Mouse (Mus musculus) heart, adult 18-20 months (tissue): ENCODE results near the gene Ugt1a6b. TPM values are rescaled to one million over a fixed set of nuclear protein-coding genes. Genes with fewer than 3 reads are reported as not detected.
"Not testable (repeated sequence)": the region's sequence is repeated elsewhere in the genome, so short reads cannot be mapped to it uniquely, and the experiment has no call there.

ENCODE experiments used
- DNase-seq, 2 experiments: peaks; one replicate each; pipeline ENCODE4 v3.0.0; 2021 to 2022; ENCODE audit warnings: mixed read lengths in 1 of 2
- long read RNA-seq, 2 experiments: library from polyadenylated mRNA; stranded (forward); transcript quantifications; one replicate each; pipeline ENCODE4 v2.0.0; 2021
- total RNA-seq, 2 experiments: library from RNA; stranded (reverse); gene quantifications; 2 replicates each; pipeline ENCODE4 v1.2.3; 2021

Ugt1a6b gene
- 1 to 10 TPM in 1 of 2 experiments, under 1 TPM in 1; 0.72 to 1.3 TPM for total RNA-seq
- long read RNA-seq, experiment 1, result 0 reads
- long read RNA-seq, experiment 2, result 0 reads

DNA sequence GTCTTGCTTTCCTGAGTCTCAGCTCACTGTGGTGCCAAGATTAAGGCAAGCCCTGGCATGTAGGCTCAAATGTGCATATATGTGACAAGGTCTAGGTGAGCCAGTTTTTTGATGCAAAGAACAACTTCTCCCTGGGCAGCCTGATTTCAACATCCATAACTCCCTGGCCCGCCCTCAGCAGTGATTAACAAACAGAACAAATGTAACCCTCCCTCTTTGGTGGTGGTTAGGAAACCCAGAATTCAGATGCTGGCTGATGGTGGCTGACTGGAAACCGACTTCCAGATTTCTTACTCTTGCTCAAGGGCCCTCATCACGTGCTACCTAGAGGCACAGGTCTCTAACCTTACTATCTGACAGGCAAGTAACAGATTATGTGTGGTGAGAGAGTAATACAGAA lies at the start of gene Ugt1a6b:
Ugt1a6b (plus strand) TSS at position 234 of the 400 bp plus-strand sequence.
- peak in 1 of 2 experiments; percentile 27 for DNase-seq

DNA sequence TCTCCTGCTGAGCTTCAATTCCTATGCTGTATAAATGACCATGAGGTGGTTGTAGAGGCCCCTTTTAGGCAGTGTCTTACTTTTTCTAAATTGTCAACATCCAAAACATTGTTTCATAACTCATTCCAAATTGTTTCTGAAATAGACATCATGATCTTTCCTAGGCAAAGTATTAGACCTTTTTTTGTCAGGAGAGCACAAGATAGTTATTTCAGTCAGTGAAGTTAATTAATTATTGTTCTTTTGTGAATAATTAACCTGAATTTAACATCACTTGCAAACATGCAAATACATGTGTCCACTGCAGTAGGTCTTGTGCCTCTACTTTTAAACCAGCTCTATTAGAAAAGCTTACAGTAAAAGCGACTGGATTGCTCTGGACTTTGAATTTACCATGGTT lies 48.0 kb upstream of the Ugt1a6b start, which contains the start of gene Ugt1a10:
Ugt1a10 (plus strand) TSS at position 301 of the 400 bp plus-strand sequence.
- DNase-seq, result no peak

- not testable (repeated sequence) for DNase-seq
Observed at GRCm38 (mm10) chr1:88066472-88067102, 36.5 kb upstream of the Ugt1a6b start.

DNA sequence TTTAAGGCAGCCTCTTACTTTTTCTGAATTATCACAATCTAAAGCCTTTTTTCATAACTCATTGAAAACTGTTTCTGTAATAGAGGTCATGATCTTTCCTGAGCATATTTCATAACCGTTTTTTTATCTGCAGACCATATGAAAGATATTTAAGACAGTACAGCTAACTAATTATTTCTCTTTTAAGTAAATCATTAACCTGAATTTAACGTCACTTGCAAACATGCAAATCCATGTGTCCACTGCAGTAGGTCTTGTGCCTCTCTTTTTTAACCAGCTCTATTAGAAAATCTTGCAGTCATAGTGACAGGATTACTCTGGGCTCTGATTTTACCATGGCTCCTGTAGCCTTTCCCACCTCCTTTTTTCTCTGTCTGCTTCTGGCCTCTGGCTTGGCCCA lies 32.6 kb upstream of the Ugt1a6b start, which contains the start of gene Ugt1a9:
Ugt1a9 (plus strand) TSS at position 306 of the 400 bp plus-strand sequence.
- DNase-seq, result no peak

DNA sequence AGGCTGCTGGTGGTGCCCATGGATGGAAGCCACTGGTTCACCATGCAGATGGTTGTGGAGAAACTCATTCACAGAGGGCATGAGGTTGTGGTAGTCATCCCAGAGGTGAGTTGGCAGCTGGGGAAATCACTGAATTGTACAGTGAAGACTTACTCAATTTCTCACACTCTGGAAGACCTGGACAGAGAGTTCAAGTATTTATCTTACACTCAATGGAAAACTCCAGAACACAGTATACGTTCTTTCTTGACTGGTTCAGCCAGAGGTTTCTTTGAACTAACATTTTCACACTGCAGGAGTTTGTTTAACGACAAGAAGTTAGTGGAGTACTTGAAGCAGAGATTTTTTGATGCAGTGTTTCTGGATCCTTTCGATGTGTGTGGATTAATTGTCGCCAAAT lies 32.1 kb upstream of the Ugt1a6b start:
- no peak for DNase-seq

DNA sequence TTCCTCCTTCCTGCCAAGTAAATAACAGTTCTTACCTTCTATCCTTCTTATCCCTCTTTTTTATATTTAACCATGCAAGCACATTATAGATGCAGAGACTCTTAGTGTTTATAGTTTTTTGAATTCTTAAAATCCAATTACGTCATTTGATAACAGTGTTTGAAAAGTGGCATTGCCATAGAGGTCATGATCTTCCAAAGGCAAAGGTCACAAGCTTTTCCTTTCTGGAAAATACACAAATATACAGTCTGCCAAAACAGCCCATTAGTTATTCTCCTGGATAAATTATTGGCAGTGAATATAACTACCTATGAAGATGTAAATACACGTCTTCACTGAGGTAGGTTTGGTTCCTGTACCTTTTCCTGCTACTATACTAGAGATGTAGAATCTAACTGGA lies 28.6 kb upstream of the Ugt1a6b start:
- no peak for DNase-seq

GRCm38 (mm10) chr1:88077128-88077527 lies 25.9 kb upstream of the Ugt1a6b start:
- DNase-seq, result no peak

- no peak for DNase-seq
Observed at GRCm38 (mm10) chr1:88081670-88082069, 21.4 kb upstream of the Ugt1a6b start.

DNA sequence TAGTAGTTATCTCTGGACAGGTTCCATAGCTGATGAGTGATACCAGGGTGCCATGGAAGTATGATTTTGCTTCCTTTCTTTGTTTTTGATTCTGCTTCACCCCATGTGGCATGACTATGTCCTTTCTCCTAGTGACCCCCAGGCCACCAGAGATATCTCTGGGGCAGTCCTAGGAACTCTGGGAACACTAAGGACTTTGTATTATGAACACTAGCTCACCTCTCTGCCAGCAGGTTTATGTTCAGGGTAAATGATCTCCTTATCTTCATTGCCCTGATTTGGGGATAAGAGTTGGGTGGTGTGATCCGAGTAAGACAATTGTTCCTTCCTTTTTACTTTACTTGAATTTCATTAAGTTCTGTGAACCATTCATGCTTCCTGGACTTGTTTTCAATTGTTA lies 16.9 kb upstream of the Ugt1a6b start:
- DNase-seq, result no peak

GRCm38 (mm10) chr1:88087513-88087912 lies 15.5 kb upstream of the Ugt1a6b start, which contains the start of gene Ugt1a8:
Ugt1a8 (plus strand) TSS chr1:88087813.
- DNase-seq, result no peak

GRCm38 (mm10) chr1:88092341-88092740 lies 10.7 kb upstream of the Ugt1a6b start:
- no peak for DNase-seq

DNA sequence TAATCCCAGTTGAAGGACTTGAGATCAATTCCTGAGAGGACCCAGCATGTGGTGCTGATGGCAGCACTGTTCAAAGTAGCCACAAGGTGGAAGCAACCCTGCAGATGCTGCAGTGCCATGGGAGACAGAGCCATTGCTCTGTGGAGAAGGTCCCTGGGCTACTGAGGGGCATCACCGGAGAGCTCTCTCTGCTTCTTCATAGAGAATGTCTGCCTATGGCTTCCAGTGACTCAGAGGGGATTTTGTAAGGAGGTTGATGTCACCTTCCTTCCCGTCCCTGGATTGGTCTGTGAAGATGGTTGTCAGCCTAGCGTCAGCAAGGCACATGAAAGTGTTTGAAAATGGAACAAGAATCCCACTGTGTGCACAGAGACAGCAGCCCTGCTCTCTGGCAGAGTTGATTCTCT lies 8.8 kb upstream of the Ugt1a6b start:
- DNase-seq, result not testable (repeated sequence)

DNA sequence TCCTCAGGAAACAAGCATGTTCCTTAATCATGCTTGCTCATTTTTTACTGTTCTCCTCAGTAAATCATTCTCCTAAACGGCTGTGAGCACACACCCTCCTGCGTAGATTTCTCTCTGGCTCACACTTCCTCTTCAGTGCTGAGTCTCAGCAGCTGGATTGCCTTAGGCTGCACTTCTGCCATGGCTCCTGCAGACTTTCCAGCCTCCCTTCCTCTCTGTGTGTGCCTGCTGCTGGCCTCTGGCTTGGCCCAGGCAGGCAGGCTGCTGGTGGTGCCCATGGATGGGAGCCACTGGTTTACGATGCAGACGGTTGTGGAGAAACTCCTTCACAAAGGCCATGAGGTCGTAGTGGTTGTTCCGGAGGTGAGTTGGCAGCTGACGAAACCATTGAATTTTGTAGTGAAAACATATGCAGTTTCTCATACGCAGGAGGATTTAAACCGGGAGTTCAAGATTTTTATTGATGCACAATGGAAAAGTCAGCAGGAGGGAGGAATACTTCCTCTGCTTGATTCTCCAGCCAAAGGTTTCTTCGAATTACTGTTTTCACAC lies 8.0 kb upstream of the Ugt1a6b start, which contains the start of gene Ugt1a7c:
Ugt1a7c (plus strand) TSS at position 122 of the 552 bp plus-strand sequence.
- peak; percentile 41 to 66 for DNase-seq

DNA sequence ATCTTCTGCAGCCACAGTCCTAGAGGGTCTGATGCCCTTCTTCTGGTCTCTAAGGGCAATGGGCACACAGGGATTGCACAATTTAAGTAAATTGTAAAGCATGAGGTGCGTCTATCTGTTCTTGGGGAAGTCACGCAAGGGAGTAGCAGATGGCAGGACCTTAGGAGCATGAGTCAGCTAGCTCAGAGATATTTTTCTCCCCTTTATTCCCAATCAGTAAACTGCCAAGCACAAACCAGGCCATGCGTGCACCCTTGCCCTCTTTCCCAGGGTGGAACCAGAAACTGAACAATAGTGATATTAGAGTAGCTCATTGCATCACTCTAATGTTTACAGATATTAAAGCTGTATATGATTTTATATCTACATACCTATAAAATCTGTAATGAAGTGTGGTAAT lies 4.5 kb upstream of the Ugt1a6b start:
- not testable (repeated sequence) for DNase-seq

GRCm38 (mm10) chr1:88099691-88100090 lies 3.4 kb upstream of the Ugt1a6b start:
- DNase-seq, result not testable (repeated sequence)

DNA sequence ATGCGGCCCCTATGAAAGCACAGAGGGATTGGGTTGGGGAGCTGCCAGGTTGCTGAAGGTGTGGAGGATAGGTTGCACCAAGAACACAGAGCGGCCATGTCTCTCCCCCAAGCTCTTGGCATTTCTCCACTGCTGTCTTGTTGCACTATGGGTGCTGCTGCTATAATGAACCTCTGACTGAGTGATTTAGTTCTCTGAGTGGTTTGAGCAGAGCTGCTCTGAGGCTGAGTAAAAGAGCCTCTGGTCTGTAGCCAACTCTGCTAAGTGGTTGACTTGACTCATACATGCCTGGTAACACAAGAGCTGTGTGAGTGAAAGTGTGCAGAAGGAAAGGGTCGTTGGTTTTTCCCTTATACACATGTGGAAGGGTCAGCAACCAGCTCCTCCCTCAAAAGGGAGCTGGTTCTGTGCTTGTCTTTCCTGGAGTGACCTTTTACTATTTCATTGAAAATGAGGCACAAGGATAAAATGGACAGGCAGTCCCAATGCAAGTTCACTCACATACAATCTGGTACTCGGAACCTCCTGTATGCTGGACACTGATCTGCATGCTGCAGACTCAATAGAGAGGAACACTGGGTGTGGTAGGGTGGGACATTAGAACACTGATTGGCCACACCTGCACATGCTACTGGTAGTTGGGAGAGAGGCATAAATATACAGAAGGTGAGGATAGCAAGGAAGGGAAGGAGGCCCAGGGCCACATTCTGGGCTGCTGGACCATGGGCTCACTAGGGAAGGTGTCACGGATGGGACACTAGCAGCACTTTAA lies 831 bp downstream of the Ugt1a6b start:
- not testable (repeated sequence) for DNase-seq

DNA sequence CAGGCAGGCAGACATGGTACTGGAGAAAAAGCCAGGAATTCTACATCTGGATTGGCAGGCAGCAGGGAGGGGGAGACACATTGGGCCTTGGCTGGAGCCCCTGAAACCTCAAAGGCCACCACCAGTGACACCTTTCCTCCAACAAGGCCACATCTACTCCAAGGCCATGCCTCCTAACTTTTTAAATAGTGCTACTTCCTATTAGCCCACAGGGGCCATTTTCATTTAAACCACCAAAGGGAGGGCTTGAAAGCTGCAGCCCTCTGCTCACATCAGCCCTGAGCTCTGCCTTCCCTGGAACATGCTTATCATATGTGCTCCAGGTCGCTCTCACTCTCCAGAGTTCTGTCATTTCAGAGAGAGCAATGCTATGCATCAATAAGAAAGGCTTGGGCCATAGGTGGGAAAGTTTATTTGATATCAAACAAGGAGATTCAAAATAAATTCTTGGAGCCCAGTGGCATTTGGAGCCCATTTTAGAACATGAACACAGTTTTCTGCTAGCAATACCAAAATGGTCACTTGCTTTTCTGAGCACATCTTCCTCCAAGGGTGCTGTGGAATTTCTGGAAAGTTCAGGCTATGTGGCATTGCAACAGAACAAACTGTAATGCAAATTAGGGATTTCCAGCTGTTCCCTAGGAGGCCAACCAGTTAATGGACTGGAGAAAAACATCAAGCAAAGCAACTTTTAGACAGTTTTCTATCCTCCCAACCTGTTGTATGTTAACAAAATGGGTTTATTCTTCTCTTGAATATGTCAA lies 1.8 kb downstream of the Ugt1a6b start:
- no peak for DNase-seq

DNA sequence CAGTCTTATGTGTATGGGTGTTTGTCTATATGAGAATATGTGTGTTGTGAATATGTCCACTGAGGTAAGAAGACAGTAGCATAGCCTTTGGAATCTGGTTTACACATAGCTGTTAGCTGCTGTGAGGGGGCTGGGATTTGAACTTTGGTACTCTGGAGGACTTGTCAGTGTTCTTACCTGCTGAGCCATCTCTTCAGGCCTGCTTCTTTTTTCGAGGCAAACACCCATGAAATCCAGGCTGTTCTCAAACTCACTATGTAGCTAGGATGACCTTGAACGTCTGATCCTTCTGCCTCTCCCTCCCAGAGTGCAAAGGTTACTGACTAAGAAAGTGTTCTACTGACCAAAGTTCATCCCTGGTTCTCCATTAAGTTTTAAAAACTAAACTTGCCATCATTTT lies 2.6 kb downstream of the Ugt1a6b start:
- DNase-seq, result no peak

DNA sequence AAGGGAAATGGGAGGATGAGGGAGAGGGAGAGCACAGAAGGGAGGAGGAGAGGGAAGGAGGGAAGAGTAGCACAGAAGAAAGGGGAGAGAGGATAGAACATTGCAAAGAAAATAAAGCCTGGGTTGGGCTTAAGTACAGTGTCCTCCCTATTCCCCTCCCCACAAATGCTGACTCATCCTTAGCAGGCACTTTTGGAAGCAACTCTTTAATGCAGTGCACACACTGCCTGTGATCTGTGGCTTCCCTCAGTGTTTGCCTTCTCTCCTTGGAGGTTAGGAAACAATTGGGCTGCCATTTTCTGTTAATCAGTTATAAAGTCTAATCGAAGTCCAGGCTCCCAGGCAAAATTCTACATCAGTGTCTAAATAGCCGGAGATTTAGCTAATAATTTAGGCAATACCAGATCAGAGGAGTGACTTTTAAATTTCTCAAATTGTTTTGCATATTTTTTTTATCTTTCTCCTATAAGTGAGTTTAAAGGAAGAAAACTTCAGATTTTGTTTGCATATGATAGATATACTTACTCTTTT lies 6.0 kb downstream of the Ugt1a6b start:
- not testable (repeated sequence) for DNase-seq

DNA sequence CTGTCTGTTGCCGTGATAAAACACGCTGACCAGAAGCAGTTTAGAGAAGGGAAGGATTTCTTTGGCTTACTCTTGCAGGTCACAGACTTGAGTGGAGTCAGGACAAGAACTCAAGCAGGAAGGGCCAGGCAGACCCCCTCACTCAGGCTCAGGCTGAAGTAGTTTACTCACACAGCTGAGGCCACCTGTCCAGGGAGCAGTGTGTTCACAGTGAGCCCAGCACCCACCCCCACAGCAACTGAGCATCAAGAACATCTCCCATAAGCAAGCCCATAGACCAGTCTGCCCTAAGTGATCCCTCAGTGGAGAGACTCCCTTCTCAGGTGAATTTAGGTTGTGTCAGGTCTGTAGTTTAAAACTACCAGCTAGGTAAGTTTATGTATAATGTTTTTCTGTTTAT lies 6.6 kb downstream of the Ugt1a6b start:
- DNase-seq, result not testable (repeated sequence)

- DNase-seq, result not testable (repeated sequence)
Observed at GRCm38 (mm10) chr1:88112769-88113168, 9.7 kb downstream of the Ugt1a6b start.

GRCm38 (mm10) chr1:88120550-88120949 lies 17.5 kb downstream of the Ugt1a6b start:
- DNase-seq, result not testable (repeated sequence)
